Mouse (Mus musculus): Measurements from ENCODE around the gene Adamts17.

Gene Adamts17

GRCm38 (mm10) chr7:66831295-66831694, 8.2 kb upstream of the Adamts17 start:
- in situ Hi-C loops (cut with MboI; ENCODE audit: low pct_unique_long_range_greater_than_20kb in 1 of 2, low sequenced_read_pairs in 2 of 2, unreplicated experiment in 1 of 2), result loop anchor here in 1 of 2 experiments (25.0 kb wide), 1 partner anchor 806 kb away; the partner anchor contains the start of genes Lrrc28 and Ttc23

- in situ Hi-C loops (cut with MboI; ENCODE audit: low pct_unique_long_range_greater_than_20kb in 1 of 2, low sequenced_read_pairs in 2 of 2, unreplicated experiment in 1 of 2), result loop anchor here in 1 of 2 experiments (25.0 kb wide), 1 partner anchor 797 kb away; the partner anchor contains the start of genes Lrrc28 and Ttc23
Observed at GRCm38 (mm10) chr7:66840008-66840719, 629 bp downstream of the Adamts17 start.

GRCm38 (mm10) chr7:66841165-66841564, 1.6 kb downstream of the Adamts17 start:
- in situ Hi-C loops (cut with MboI; ENCODE audit: low pct_unique_long_range_greater_than_20kb in 1 of 2, low sequenced_read_pairs in 2 of 2, unreplicated experiment in 1 of 2), result loop anchor here in 1 of 2 experiments (25.0 kb wide), 1 partner anchor 796 kb away; the partner anchor contains the start of genes Lrrc28 and Ttc23

- in situ Hi-C loops (cut with MboI; ENCODE audit: low pct_unique_long_range_greater_than_20kb in 1 of 2, low sequenced_read_pairs in 2 of 2, unreplicated experiment in 1 of 2), result loop anchor here in 1 of 2 experiments (25.0 kb wide), 1 partner anchor 795 kb away; the partner anchor contains the start of genes Lrrc28 and Ttc23
Observed at GRCm38 (mm10) chr7:66842021-66842420, 2.5 kb downstream of the Adamts17 start.

- in situ Hi-C loops (cut with MboI; ENCODE audit: low pct_unique_long_range_greater_than_20kb in 1 of 2, low sequenced_read_pairs in 2 of 2, unreplicated experiment in 1 of 2), result loop anchor here in 1 of 2 experiments (25.0 kb wide), 1 partner anchor 793 kb away; the partner anchor contains the start of genes Lrrc28 and Ttc23
Observed at GRCm38 (mm10) chr7:66843846-66844245, 4.3 kb downstream of the Adamts17 start.

GRCm38 (mm10) chr7:66846582-66846981, 7.0 kb downstream of the Adamts17 start:
- in situ Hi-C loops (cut with MboI; ENCODE audit: low pct_unique_long_range_greater_than_20kb in 1 of 2, low sequenced_read_pairs in 2 of 2, unreplicated experiment in 1 of 2), result loop anchor here in 1 of 2 experiments (25.0 kb wide), 1 partner anchor 791 kb away; the partner anchor contains the start of genes Lrrc28 and Ttc23

GRCm38 (mm10) chr7:66847299-66847698, 7.8 kb downstream of the Adamts17 start:
- in situ Hi-C loops (cut with MboI; ENCODE audit: low pct_unique_long_range_greater_than_20kb in 1 of 2, low sequenced_read_pairs in 2 of 2, unreplicated experiment in 1 of 2), result loop anchor here in 1 of 2 experiments (25.0 kb wide), 1 partner anchor 790 kb away; the partner anchor contains the start of genes Lrrc28 and Ttc23

GRCm38 (mm10) chr7:66849316-66849715, 9.8 kb downstream of the Adamts17 start:
- in situ Hi-C loops (cut with MboI; ENCODE audit: low pct_unique_long_range_greater_than_20kb in 1 of 2, low sequenced_read_pairs in 2 of 2, unreplicated experiment in 1 of 2), result loop anchor here in 1 of 2 experiments (25.0 kb wide), 1 partner anchor 788 kb away; the partner anchor contains the start of genes Lrrc28 and Ttc23

- in situ Hi-C loops (cut with MboI; ENCODE audit: low pct_unique_long_range_greater_than_20kb in 1 of 2, low sequenced_read_pairs in 2 of 2, unreplicated experiment in 1 of 2), result no loop called here
Observed at GRCm38 (mm10) chr7:66852164-66852563, 12.6 kb downstream of the Adamts17 start.

GRCm38 (mm10) chr7:66857610-66858009, 18.1 kb downstream of the Adamts17 start:
- in situ Hi-C loops (cut with MboI; ENCODE audit: low pct_unique_long_range_greater_than_20kb in 1 of 2, low sequenced_read_pairs in 2 of 2, unreplicated experiment in 1 of 2), result no loop called here

- in situ Hi-C loops (cut with MboI; ENCODE audit: low pct_unique_long_range_greater_than_20kb in 1 of 2, low sequenced_read_pairs in 2 of 2, unreplicated experiment in 1 of 2), result no loop called here
Observed at GRCm38 (mm10) chr7:66858247-66859075, 18.9 kb downstream of the Adamts17 start.

- in situ Hi-C loops (cut with MboI; ENCODE audit: low pct_unique_long_range_greater_than_20kb in 1 of 2, low sequenced_read_pairs in 2 of 2, unreplicated experiment in 1 of 2), result no loop called here
Observed at GRCm38 (mm10) chr7:66859220-66859619, 19.7 kb downstream of the Adamts17 start.

- in situ Hi-C loops (cut with MboI; ENCODE audit: low pct_unique_long_range_greater_than_20kb in 1 of 2, low sequenced_read_pairs in 2 of 2, unreplicated experiment in 1 of 2), result no loop called here
Observed at GRCm38 (mm10) chr7:66866944-66867718, 27.6 kb downstream of the Adamts17 start.

GRCm38 (mm10) chr7:66867719-66868501, 28.4 kb downstream of the Adamts17 start:
- in situ Hi-C loops (cut with MboI; ENCODE audit: low pct_unique_long_range_greater_than_20kb in 1 of 2, low sequenced_read_pairs in 2 of 2, unreplicated experiment in 1 of 2), result no loop called here

GRCm38 (mm10) chr7:66871520-66871919, 32.0 kb downstream of the Adamts17 start:
- in situ Hi-C loops (cut with MboI; ENCODE audit: low pct_unique_long_range_greater_than_20kb in 1 of 2, low sequenced_read_pairs in 2 of 2, unreplicated experiment in 1 of 2), result no loop called here

- in situ Hi-C loops (cut with MboI; ENCODE audit: low pct_unique_long_range_greater_than_20kb in 1 of 2, low sequenced_read_pairs in 2 of 2, unreplicated experiment in 1 of 2), result no loop called here
Observed at GRCm38 (mm10) chr7:66871940-66872511, 32.5 kb downstream of the Adamts17 start.

- in situ Hi-C loops (cut with MboI; ENCODE audit: low pct_unique_long_range_greater_than_20kb in 1 of 2, low sequenced_read_pairs in 2 of 2, unreplicated experiment in 1 of 2), result no loop called here
Observed at GRCm38 (mm10) chr7:66873235-66873634, 33.7 kb downstream of the Adamts17 start.

Measured in mouse embryonic stem cell (cell line).